Mouse (Mus musculus) C2C12 (cell line): ENCODE measurements around the gene Gm4952.

ENCODE experiments used
- CEBPB ChIP-seq: IDR thresholded peaks from one replicate; pipeline ENCODE4 v1.6.1; 2011; ENCODE audit warnings: low read depth, mild to moderate bottlenecking, control low read depth, moderate library complexity
- CTCF ChIP-seq: IDR thresholded peaks from one replicate; pipeline ENCODE4 v1.5.1; 2011; ENCODE audit not compliant: control insufficient read depth, insufficient read depth, insufficient read length
- FOSL1 ChIP-seq: IDR thresholded peaks from one replicate; pipeline ENCODE4 v1.8.0; 2011; ENCODE audit warnings: mild to moderate bottlenecking, low read length; ENCODE audit not compliant: poor library complexity, insufficient read depth, severe bottlenecking
- MAX ChIP-seq: IDR thresholded peaks from one replicate; pipeline ENCODE4 v1.6.1; 2011; ENCODE audit warnings: mild to moderate bottlenecking, control low read depth
- USF1 ChIP-seq: IDR thresholded peaks from one replicate; pipeline ENCODE4 v1.6.1; 2011; ENCODE audit warnings: low read depth, mild to moderate bottlenecking, control low read depth, moderate library complexity

DNA sequence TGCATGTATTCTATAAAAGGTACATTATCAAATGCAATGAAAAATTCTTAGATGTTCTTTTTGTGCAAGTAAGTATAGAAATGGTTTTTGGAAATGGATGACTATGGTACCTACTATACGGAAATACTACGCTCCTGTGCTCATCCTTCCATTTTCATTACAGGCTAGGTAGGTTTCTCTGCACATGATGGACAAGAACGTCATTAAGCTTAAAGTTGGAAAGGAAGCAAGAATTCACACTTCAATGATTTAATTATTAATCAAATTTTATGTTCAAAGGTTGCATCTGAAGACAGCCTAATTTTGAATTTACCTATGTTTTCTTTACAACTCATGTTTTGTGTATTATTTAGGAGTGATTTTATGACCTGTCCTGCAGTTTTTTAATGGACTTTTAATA is 34.5 kb downstream of the Gm4952 start:
- TF ChIP-seq CTCF (no peak), FOSL1 (no peak), MAX (no peak), USF1 (no peak), CEBPB (no peak)
